Mouse (Mus musculus) cerebellum, adult 2 months (tissue): ENCODE data around the gene Pifo.
"Not testable (repeated sequence)": the region's sequence is repeated elsewhere in the genome, so short reads cannot be mapped to it uniquely, and the experiment has no call there.

Experiments
- CTCF ChIP-seq: fragments of 200-500 bp; IDR thresholded peaks from 2 replicates; pipeline ENCODE4 v1.5.1; 2011; ENCODE audit warnings: low read depth, mild to moderate bottlenecking, control low read depth, low read length, moderate library complexity, borderline replicate concordance; ENCODE audit not compliant: insufficient read depth
- POLR2A ChIP-seq: fragments of 200-500 bp; IDR thresholded peaks from 2 replicates; pipeline ENCODE4 v1.6.1; 2011; ENCODE audit warnings: low read length, control low read depth, borderline replicate concordance; ENCODE audit not compliant: insufficient read depth

DNA sequence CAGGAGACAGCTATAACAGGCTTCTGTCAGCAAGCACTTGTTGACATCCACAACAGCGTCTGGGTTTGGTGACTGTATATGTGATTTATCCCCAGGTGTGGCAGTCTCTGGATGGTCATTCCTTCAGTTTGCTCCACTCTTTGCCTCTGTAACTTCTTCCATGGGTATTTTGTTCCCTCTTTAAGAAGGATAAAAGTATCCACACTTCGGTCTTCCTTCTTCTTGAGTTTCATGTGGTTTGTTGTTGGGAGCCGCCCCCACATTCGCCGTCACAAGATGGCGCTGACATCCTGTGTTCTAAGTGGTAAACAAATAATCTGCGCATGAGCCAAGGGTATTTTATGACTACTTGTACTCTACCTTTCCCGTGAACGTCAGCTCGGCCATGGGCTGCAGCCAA, 11.1 kb downstream of the Pifo start:
- TF ChIP-seq CTCF, POLR2A: not testable (repeated sequence)
